Mouse (Mus musculus): ENCODE measurements at regions not wholly inside any gene's neighbourhood (a gene's known extent, or its start where the extent isn't known, plus 50 kb on each side); places are given as distances from the start of the nearest gene placed in this dataset.

DNA sequence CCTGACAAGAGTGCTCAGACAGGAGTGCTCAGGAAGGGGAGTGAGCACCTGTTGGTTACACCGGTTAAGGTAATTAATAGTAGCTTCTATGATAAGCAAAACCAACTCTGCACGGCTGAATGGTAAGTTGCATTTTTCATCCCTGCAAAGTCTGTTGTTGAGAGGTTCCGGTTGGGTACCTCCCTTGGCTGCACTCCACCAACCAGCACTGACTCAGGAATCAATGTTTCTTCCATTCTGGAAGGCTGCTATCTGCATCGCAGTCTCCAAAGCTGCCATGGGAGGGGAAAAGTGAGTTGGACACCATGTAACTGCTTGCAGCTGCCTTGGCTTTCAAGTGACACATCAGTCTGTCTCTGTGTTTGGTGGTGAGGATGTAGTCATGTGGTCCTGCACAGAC, 93.0 kb upstream of the Cacna2d3 start:
- no peak for TF ChIP-seq POLR2A (IDR thresholded peaks at IDR 0.05; ENCODE audit: low read depth, low read length)
- TF ChIP-seq CTCF (conservative IDR thresholded peaks at IDR 0.05; ENCODE audit: insufficient read depth, insufficient read length, low read depth, low read length) = no peak
